Mouse (Mus musculus) cerebellum, adult 2 months (tissue): ENCODE results near the gene Adora1.

Experiments
- CTCF ChIP-seq: fragments of 200-500 bp; IDR thresholded peaks from 2 replicates; pipeline ENCODE4 v1.5.1; 2011; ENCODE audit warnings: low read depth, mild to moderate bottlenecking, control low read depth, low read length, moderate library complexity, borderline replicate concordance; ENCODE audit not compliant: insufficient read depth
- POLR2A ChIP-seq: fragments of 200-500 bp; IDR thresholded peaks from 2 replicates; pipeline ENCODE4 v1.6.1; 2011; ENCODE audit warnings: low read length, control low read depth, borderline replicate concordance; ENCODE audit not compliant: insufficient read depth

GRCm38 (mm10) chr1:134235391-134235921 is at the start of gene Adora1:
- no peak for TF ChIP-seq CTCF
- no peak for TF ChIP-seq POLR2A
